Mouse (Mus musculus) myocyte (in vitro differentiated cells): ENCODE results near the gene Ppp1cc. TPM values are rescaled to one million over a fixed set of nuclear protein-coding genes. Genes with fewer than 3 reads are reported as not detected.

Experiments used
- H3K27me3 ChIP-seq: one replicate; pipeline ENCODE4 v1.6.1; 2011; ENCODE audit not compliant: control insufficient read depth, insufficient read depth, insufficient read length
- H3K36me3 ChIP-seq: one replicate; pipeline ENCODE4 v1.6.1; 2011; ENCODE audit not compliant: control insufficient read depth, insufficient read depth
- H3K4me2 ChIP-seq: one replicate; pipeline ENCODE4 v1.6.1; 2011; ENCODE audit warnings: low read depth, control low read depth
- H3K4me3 ChIP-seq: one replicate; pipeline ENCODE4 v1.5.1; 2011; ENCODE audit warnings: mild to moderate bottlenecking, control low read depth, moderate library complexity
- H3K79me2 ChIP-seq: one replicate; pipeline ENCODE4 v1.6.1; 2011; ENCODE audit not compliant: control insufficient read depth, insufficient read depth
- H3ac ChIP-seq: one replicate; pipeline ENCODE4 v1.6.1; 2011; ENCODE audit not compliant: control insufficient read depth, insufficient read length
- CEBPB ChIP-seq: IDR thresholded peaks from 2 replicates; pipeline ENCODE4 v1.6.1; 2011; ENCODE audit warnings: mild to moderate bottlenecking, moderate library complexity; ENCODE audit not compliant: poor library complexity, insufficient read depth, severe bottlenecking
- E2F4 ChIP-seq: IDR thresholded peaks from one replicate; pipeline ENCODE4 v1.6.1; 2011; ENCODE audit warnings: mild to moderate bottlenecking, control low read depth, moderate library complexity; ENCODE audit not compliant: insufficient read depth
- MAX ChIP-seq: IDR thresholded peaks from one replicate; pipeline ENCODE4 v1.6.1; 2011; ENCODE audit warnings: low read depth, mild to moderate bottlenecking, control low read depth
- MYOD1 ChIP-seq, 3 experiments: IDR thresholded peaks; one replicate each; pipeline ENCODE4 v1.6.1; 2011; ENCODE audit warnings: control low read depth in 2 of 3, low read depth in 2 of 3, mild to moderate bottlenecking in 2 of 3, moderate library complexity in 1 of 3; ENCODE audit not compliant: insufficient read length in 2 of 3, control insufficient read depth in 1 of 3
- MYOG ChIP-seq, 3 experiments: IDR thresholded peaks; one replicate each; pipeline ENCODE4 v1.6.1; 2011; ENCODE audit warnings: control low read depth in 2 of 3, low read depth in 2 of 3, mild to moderate bottlenecking in 2 of 3; ENCODE audit not compliant: insufficient read length in 2 of 3, control insufficient read depth in 1 of 3, insufficient read depth in 1 of 3
- POLR2A ChIP-seq: IDR thresholded peaks from one replicate; pipeline ENCODE4 v1.6.1; 2011; ENCODE audit warnings: low read depth, mild to moderate bottlenecking, control low read depth, moderate library complexity; ENCODE audit not compliant: insufficient read length
- POLR2AphosphoS2 ChIP-seq: IDR thresholded peaks from one replicate; pipeline ENCODE4 v1.6.1; 2011; ENCODE audit warnings: low read depth, control low read depth; ENCODE audit not compliant: insufficient read length
- REST ChIP-seq: IDR thresholded peaks from one replicate; pipeline ENCODE4 v1.6.1; 2011; ENCODE audit warnings: mild to moderate bottlenecking, control low read depth, moderate library complexity; ENCODE audit not compliant: insufficient read depth, insufficient read length
- SRF ChIP-seq: IDR thresholded peaks from one replicate; pipeline ENCODE4 v1.6.1; 2011; ENCODE audit warnings: low read depth; ENCODE audit not compliant: control insufficient read depth, insufficient read length
- TCF12 ChIP-seq: IDR thresholded peaks from one replicate; pipeline ENCODE4 v1.6.1; 2011; ENCODE audit warnings: mild to moderate bottlenecking, control low read depth; ENCODE audit not compliant: poor library complexity, insufficient read depth, severe bottlenecking
- TCF3 ChIP-seq: IDR thresholded peaks from one replicate; pipeline ENCODE4 v1.6.1; 2011; ENCODE audit warnings: low read depth, control low read depth; ENCODE audit not compliant: insufficient read length
- USF1 ChIP-seq: IDR thresholded peaks from one replicate; pipeline ENCODE4 v1.6.1; 2011; ENCODE audit warnings: low read depth, mild to moderate bottlenecking, control low read depth, moderate library complexity
- polyA plus RNA-seq: library from polyadenylated mRNA; unstranded; fragments of >200 nt; fragmentation: generic; extraction: Trizol; gene quantifications from one replicate; pipeline ENCODE4 v1.2.1, GENCODE M21; 2012; ENCODE audit warnings: missing spikeins

The Ppp1cc gene
- polyA plus RNA-seq, 1 experiment, result 136 TPM

GRCm38 (mm10) chr5:122221085-122221484 lies 63.0 kb downstream of the Ppp1cc start:
- H3K4me2 ChIP-seq, result no peak overlapping the region

GRCm38 (mm10) chr5:122224291-122224690 lies 66.2 kb downstream of the Ppp1cc start:
- Histone ChIP-seq H3ac (no peak overlapping the region), H3K4me2 (no peak overlapping the region), H3K27me3 (peaks cover 46% of the 10 kb centered on the region), H3K4me3 (no peak overlapping the region), H3K79me2 (no peaks in the 10 kb centered on the region), H3K36me3 (no peaks in the 10 kb centered on the region)
- no peak for TF ChIP-seq TCF3
- TF ChIP-seq SRF, result no peak
- no peak for TF ChIP-seq MYOG (IDR thresholded peaks at IDR 0.05; ENCODE audit: control insufficient read depth in 1 of 3, insufficient read depth in 1 of 3, insufficient read length in 2 of 3, low read depth in 2 of 3)
- no peak for TF ChIP-seq TCF12
- no peak for TF ChIP-seq MYOD1 (IDR thresholded peaks at IDR 0.05; ENCODE audit: control insufficient read depth in 1 of 3, insufficient read length in 2 of 3, low read depth in 2 of 3)
- TF ChIP-seq REST, result no peak
- no peak for TF ChIP-seq MAX
- TF ChIP-seq POLR2A, result no peak
- TF ChIP-seq E2F4, result no peak
- no peak for TF ChIP-seq CEBPB
- no peak for TF ChIP-seq USF1
- TF ChIP-seq POLR2AphosphoS2, result no peak

More at GRCm38 (mm10) chr5:122221085-122221484, 63.0 kb downstream of the Ppp1cc start:
- Histone ChIP-seq H3K79me2 (no peaks in the 10 kb centered on the region), H3K36me3 (no peaks in the 10 kb centered on the region), H3ac (no peak overlapping the region), H3K4me3 (no peak overlapping the region), H3K27me3 (peaks cover 62% of the 10 kb centered on the region)
- TF ChIP-seq MYOG (IDR thresholded peaks at IDR 0.05; ENCODE audit: control insufficient read depth in 1 of 3, insufficient read depth in 1 of 3, insufficient read length in 2 of 3, low read depth in 2 of 3) (no peak), E2F4 (no peak), CEBPB (no peak), MYOD1 (IDR thresholded peaks at IDR 0.05; ENCODE audit: control insufficient read depth in 1 of 3, insufficient read length in 2 of 3, low read depth in 2 of 3) (no peak), TCF3 (no peak), TCF12 (no peak), POLR2AphosphoS2 (no peak), MAX (no peak), SRF (no peak), POLR2A (no peak), USF1 (no peak)

Other genes starting within 250 kb of the Ppp1cc start
- 0.62 TPM for gene Cux2, start 108.2 kb upstream of the Ppp1cc start, polyA plus RNA-seq
- gene Myl2, start 57.3 kb upstream of the Ppp1cc start, polyA plus RNA-seq, result 3.3 TPM
- not detected for gene Ccdc63, start 17.5 kb upstream of the Ppp1cc start, polyA plus RNA-seq
- gene Hvcn1, start 48.5 kb downstream of the Ppp1cc start, polyA plus RNA-seq, result 0.08 TPM
- 4.7 TPM for gene Tctn1, start 106.2 kb downstream of the Ppp1cc start, polyA plus RNA-seq
- gene Pptc7, start 126.1 kb downstream of the Ppp1cc start, polyA plus RNA-seq, result 6.2 TPM
- 1.9 TPM for gene Rad9b, start 196.0 kb downstream of the Ppp1cc start, polyA plus RNA-seq
- 139 TPM for gene Vps29, start 196.1 kb downstream of the Ppp1cc start, polyA plus RNA-seq
- gene Gpn3, start 213.6 kb downstream of the Ppp1cc start, polyA plus RNA-seq, result 18.9 TPM
- gene Fam216a, start 214.1 kb downstream of the Ppp1cc start, polyA plus RNA-seq, result 27.7 TPM
- 217 TPM for gene Arpc3, start 233.6 kb downstream of the Ppp1cc start, polyA plus RNA-seq